Mouse (Mus musculus): ENCODE results near the gene Tmcc1.

DNA sequence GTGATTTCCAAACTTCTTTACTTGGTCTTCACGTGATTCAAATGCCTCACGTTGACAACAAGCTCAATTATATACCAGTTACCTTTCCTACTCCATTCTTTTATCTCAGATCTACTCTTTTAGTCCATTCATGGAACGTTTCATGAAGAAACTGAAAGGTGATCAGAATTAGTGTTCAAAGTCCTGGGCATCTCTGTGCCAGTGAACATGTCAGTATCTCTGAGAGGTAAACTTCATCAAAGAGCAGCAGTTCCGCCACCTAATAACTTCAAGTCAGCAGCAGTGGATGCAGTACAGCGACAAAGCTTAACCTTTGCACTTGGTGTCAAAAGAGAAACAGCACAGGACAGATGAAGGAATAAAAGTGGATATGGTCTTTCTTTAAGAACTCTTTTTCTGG, 112.5 kb downstream of the Tmcc1 start:
- TF ChIP-seq POLR2A (IDR thresholded peaks at IDR 0.05; ENCODE audit: insufficient read depth, low read length) (no peak), CTCF (IDR thresholded peaks at IDR 0.05; ENCODE audit: low read depth, low read length) (no peak)
